Mouse (Mus musculus) left cerebral cortex, postnatal 36 days (tissue): Measurements from ENCODE around the gene Kcnk7. TPM values are rescaled to one million over a fixed set of nuclear protein-coding genes. Genes with fewer than 3 reads are reported as not detected.
A peak's percentile ranks its signal among the peaks of the same experiment; 100 is the strongest.

Experiments used
- DNase-seq, 2 experiments: peaks; one replicate each; pipeline ENCODE4 v3.0.0; 2021 to 2022; ENCODE audit warnings: low spot score in 2 of 2, mixed read lengths in 1 of 2
- intact Hi-C: fragments of 180-260 bp; cut with DNase I; formaldehyde crosslinking; loops from one replicate; pipeline ENCODE4 v1.15.1; 2025
- microRNA-seq: library from miRNA; unstranded; fragments of <30 nt; microRNA quantifications from one replicate; pipeline ENCODE4 v1.2.0, GENCODE M21; 2022
- total RNA-seq, 2 experiments: library from RNA; stranded (reverse); gene quantifications; 2 replicates each; pipeline ENCODE4 v1.2.3; 2021

Kcnk7 gene
- total RNA-seq, 2 experiments from 2014 or later, result not detected

DNA sequence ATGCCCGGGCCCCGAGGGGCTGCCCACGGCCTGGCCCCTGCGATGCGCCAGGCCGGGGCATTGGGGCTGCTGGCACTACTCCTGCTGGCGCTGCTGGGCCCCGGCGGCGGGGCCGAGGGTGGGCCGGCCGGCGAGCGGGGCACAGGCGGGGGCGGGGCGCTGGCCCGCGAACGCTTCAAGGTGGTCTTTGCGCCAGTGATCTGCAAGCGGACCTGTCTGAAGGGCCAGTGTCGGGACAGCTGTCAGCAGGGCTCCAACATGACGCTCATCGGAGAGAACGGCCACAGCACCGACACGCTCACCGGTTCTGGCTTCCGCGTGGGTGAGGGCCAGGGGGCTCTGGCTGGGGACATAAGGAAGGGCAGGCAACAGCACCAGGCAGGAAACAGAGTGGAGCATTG lies 38.1 kb downstream of the Kcnk7 start:
- DNase-seq, result no peak
- intact Hi-C loops, result no loop called here

DNA sequence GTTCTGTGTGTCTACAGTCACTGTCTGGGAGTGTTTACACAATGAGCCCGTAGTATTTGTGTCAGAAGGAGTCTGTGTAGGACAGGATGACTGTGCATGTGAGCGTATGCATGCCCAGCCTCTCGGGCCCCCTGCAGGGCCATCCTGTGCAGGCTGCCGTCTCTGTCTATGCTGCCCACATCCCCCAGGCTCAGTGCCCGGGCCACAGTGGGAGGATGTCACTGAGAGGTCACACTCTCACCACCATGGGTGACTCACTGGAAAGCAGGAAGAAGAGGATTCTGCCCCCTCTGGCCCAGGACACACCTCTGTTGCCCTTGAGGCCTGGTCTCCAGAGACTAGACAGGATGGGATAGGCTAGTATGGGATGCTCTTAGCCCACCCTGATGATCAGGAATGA lies 39.4 kb downstream of the Kcnk7 start:
- intact Hi-C loops, result no loop called here

DNA sequence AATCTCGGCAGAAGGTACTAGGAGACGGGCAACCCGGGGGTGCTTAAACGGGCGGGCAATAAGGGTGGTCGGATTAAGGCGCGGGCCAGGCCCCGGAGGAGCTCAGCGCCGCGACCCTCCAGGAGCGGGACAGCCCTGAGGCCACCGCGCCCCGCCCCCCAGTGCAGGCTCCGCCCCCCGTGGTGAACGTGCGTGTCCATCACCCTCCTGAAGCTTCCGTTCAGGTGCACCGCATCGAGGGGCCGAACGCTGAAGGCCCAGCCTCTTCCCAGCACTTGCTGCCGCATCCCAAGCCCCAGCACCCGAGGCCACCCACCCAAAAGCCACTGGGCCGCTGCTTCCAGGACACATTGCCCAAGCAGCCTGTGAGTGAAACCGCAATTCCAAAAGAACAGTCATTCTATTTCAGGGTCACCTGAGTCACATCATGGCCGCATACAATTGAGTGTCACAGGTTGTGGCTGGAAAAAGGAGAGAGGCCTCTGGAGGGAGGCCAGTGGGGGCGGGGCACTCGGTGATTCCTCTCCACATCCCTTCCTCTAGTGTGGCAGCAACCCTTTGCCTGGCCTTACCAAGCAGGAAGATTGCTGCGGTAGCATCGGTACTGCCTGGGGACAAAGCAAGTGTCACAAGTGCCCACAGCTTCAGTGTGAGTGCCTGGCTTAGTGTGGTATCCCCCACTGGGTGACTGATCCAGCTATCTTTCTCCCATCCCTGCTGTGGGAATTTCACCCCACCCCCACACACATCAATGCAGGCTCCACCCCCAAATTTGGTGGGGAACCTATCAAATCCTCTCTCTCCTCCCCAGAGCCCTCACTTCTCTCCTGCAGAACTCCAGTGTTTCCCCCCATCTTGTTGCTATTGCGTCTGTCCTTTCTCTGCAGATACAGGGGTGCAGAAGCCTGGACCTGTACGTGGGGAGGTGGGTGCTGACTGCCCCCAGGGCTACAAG lies 41.9 kb downstream of the Kcnk7 start:
- DNase-seq, result no peak
- intact Hi-C loops, result no loop called here

More for the DNA sequence above, 39.4 kb downstream of the Kcnk7 start:
- DNase-seq, result no peak

DNA sequence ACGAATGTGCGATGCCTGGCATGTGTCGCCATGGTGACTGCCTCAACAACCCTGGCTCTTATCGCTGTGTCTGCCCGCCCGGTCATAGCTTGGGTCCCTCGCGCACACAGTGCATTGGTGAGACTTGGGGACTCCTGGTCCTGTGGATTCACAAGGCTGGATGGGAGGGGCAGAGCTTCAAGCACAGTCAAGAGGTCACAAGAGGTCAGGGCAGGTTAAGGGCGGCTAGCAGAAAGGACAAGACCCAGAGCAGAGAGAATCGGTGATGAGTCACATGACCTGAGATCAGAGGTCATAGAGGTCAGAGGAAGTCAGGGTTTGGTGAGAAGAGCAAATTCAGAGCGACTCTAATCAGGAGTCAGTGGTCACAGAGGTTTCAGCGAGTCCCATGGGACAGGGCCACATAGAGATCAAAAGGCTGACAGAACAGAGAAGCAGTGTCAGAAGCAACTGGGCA lies 42.8 kb downstream of the Kcnk7 start:
- intact Hi-C loops, result no loop called here
- no peak for DNase-seq

DNA sequence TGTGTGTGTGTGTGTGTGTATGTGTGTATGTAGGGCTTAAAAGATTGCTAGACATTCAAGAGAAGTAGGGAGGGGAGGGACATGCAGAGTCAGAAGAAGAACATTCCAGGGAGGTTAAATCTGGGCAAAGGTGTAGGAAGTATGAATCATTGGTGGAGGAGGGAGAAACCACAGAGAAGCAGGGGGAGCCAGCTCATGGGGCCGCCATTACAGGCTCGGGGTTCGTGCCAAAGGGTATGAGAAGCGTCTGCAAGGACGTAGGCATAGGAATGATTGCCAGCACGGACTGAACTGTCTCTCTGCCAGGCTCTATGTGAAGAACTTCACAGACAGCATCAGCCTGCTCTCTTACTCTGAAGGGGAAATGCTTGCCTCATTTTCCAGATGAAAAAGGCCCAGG lies 45.3 kb downstream of the Kcnk7 start:
- DNase-seq, result no peak
- intact Hi-C loops, result no loop called here

DNA sequence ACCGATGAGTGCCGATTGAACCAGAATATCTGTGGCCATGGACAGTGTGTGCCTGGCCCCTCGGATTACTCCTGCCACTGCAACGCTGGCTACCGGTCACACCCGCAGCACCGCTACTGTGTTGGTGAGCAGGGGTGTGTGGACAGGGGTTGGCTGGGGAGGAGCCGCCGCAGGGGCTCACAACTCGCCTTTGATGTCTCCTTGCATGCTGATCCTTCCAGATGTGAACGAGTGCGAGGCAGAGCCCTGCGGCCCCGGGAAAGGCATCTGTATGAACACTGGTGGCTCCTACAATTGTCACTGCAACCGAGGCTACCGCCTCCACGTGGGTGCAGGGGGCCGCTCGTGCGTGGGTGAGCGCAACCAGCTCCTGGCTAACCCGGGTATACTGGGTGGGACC lies 46.8 kb downstream of the Kcnk7 start:
- intact Hi-C loops, result no loop called here
- DNase-seq, result no peak

DNA sequence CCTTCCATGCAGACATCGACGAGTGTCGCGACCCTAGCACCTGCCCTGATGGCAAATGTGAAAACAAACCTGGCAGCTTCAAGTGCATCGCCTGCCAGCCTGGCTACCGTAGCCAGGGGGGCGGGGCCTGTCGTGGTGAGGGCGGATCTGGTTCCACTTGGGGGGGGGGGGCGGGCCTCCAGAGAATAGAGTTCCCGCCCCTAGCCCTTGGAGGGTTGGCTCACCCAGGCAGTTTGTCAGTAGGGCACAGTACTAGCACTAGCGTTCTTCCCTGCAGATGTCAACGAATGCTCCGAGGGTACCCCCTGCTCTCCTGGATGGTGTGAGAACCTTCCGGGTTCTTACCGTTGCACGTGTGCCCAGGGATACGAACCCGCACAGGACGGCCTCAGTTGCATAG lies 47.6 kb downstream of the Kcnk7 start:
- DNase-seq, result no peak
- intact Hi-C loops, result no loop called here

DNA sequence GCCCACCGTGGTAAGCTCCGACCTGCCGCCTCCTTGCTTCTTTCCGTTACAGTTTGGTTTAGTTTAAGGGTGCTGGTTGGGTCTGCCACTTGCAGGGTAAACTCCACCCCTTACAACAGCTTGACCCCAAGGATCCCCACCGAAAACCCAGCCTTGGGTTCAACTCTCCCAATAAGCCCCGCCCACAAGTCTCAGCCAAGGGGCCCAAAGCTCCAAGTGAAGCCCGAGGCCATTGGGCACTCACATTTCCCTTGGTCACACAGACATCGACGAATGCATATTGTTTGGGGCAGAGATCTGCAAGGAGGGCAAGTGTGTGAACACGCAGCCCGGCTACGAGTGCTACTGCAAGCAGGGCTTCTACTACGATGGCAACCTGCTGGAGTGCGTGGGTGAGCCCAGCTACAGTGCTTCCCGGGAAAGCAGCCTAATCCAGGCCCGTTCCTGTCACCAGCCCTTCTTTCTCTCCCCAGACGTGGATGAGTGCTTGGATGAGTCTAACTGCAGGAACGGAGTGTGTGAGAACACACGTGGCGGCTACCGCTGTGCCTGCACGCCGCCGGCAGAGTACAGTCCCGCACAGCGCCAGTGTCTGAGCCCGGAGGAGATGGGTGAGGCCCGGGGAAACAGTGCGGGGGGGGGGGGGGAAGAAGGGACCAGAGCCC lies 52.3 kb downstream of the Kcnk7 start:
- intact Hi-C loops, result no loop called here
- DNase-seq, result peak; percentile 76 to 81

Small RNA genes lying within 50 kb of the gene (microRNA-seq; reads per million reads assigned to microRNA genes)
- 0.76 reads per million for gene Mir6987

Other genes starting within 250 kb of the Kcnk7 start
- 10 to 100 TPM; 28.5 to 31.7 TPM for gene Ccdc85b, start 246.5 kb upstream of the Kcnk7 start, total RNA-seq
- gene Fibp, start 243.8 kb upstream of the Kcnk7 start, total RNA-seq, result 10 to 100 TPM; 87.2 to 95.1 TPM
- gene Ctsw, start 235.9 kb upstream of the Kcnk7 start, total RNA-seq, result under 1 TPM in 1 of 2 experiments, not detected in 1; 0.86 TPM
- 10 to 100 TPM; 11.2 to 16.0 TPM for gene Efemp2, start 230.4 kb upstream of the Kcnk7 start, total RNA-seq
- 10 to 100 TPM; 30.5 to 31.1 TPM for gene Mus81, start 216.0 kb upstream of the Kcnk7 start, total RNA-seq
- 1,000 to 10,000 TPM; 1,319 to 1,567 TPM for gene Cfl1, start 213.9 kb upstream of the Kcnk7 start, total RNA-seq
- gene 1700020D05Rik, start 200.6 kb upstream of the Kcnk7 start, total RNA-seq, result 10 to 100 TPM in 1 of 2 experiments, 1 to 10 TPM in 1; 2.7 to 11.0 TPM
- 10 to 100 TPM; 77.2 to 89.0 TPM for gene Snx32, start 193.8 kb upstream of the Kcnk7 start, total RNA-seq
- not detected for gene Ovol1, start 143.7 kb upstream of the Kcnk7 start, total RNA-seq
- 1 to 10 TPM; 6.6 to 7.3 TPM for gene Ap5b1, start 136.3 kb upstream of the Kcnk7 start, total RNA-seq
- gene Rnaseh2c, start 102.5 kb upstream of the Kcnk7 start, total RNA-seq, result 10 to 100 TPM; 73.2 to 74.8 TPM
- 100 to 1,000 TPM in 1 of 2 experiments, 10 to 100 TPM in 1; 80.4 to 105 TPM for gene Kat5, start 94.1 kb upstream of the Kcnk7 start, total RNA-seq
- 10 to 100 TPM; 18.1 to 19.8 TPM for gene Rela, start 66.9 kb upstream of the Kcnk7 start, total RNA-seq
- 10 to 100 TPM; 14.0 to 22.8 TPM for gene Sipa1, start 40.7 kb upstream of the Kcnk7 start, total RNA-seq
- 10 to 100 TPM; 17.3 to 19.2 TPM for gene Map3k11, start 15.6 kb upstream of the Kcnk7 start, total RNA-seq
- 10 to 100 TPM; 66.1 to 83.1 TPM for gene Pcnx3, start 15.5 kb upstream of the Kcnk7 start, total RNA-seq
- 10 to 100 TPM; 22.9 to 27.1 TPM for gene Ehbp1l1, start 21.9 kb downstream of the Kcnk7 start, total RNA-seq
- 10 to 100 TPM; 26.8 to 28.7 TPM for gene Fam89b, start 25.3 kb downstream of the Kcnk7 start, total RNA-seq
- 10 to 100 TPM; 25.1 to 40.3 TPM for gene Ltbp3, start 36.5 kb downstream of the Kcnk7 start, total RNA-seq
- 10 to 100 TPM; 90.5 to 98.8 TPM for gene Scyl1, start 67.1 kb downstream of the Kcnk7 start, total RNA-seq
- 10 to 100 TPM; 11.6 to 13.3 TPM for gene Frmd8, start 170.9 kb downstream of the Kcnk7 start, total RNA-seq
- 1 to 10 TPM; 3.0 to 4.1 TPM for gene Slc25a45, start 173.4 kb downstream of the Kcnk7 start, total RNA-seq
- gene Tigd3, start 189.8 kb downstream of the Kcnk7 start, total RNA-seq, result 1 to 10 TPM; 4.3 to 4.5 TPM
- 10 to 100 TPM; 77.5 to 96.5 TPM for gene Dpf2, start 208.6 kb downstream of the Kcnk7 start, total RNA-seq
- gene Cdc42ep2, start 220.4 kb downstream of the Kcnk7 start, total RNA-seq, result 1 to 10 TPM; 5.5 to 8.3 TPM